Mouse (Mus musculus): ENCODE measurements at regions not wholly inside any gene's neighbourhood (a gene's known extent, or its start where the extent isn't known, plus 50 kb on each side); places are given as distances from the start of the nearest gene placed in this dataset.

- TF ChIP-seq CTCF (IDR thresholded peaks at IDR 0.05; ENCODE audit: borderline replicate concordance, insufficient read depth, low read depth, low read length) (no peak), POLR2A (IDR thresholded peaks at IDR 0.05; ENCODE audit: borderline replicate concordance, insufficient read depth, low read length) (no peak)
These were observed 395.1 kb upstream of the Clint1 start for GRCm38 (mm10) chr11:45456724-45457123.

All from cerebellum, adult 2 months (tissue).